Mouse (Mus musculus): ENCODE measurements around the gene Ogfr. TPM values are rescaled to one million over a fixed set of nuclear protein-coding genes. Genes with fewer than 3 reads are reported as not detected.
A peak's percentile ranks its signal among the peaks of the same experiment; 100 is the strongest.

Ogfr gene
- polyA plus RNA-seq, 1 experiment from 2014 or later, result 85.0 TPM

GRCm38 (mm10) chr2:180569028-180569643 lies 19.9 kb upstream of the Ogfr start:
- H3K4me3 ChIP-seq, result no peak overlapping the region
- H3K27me3 ChIP-seq, result 0 out of 2 replicates have a peak, but pooled peaks cover 5% of the 10 kb centered on the region
- H3K4me2 ChIP-seq (replicated peaks), result no peak overlapping the region
- ATAC-seq (ENCODE audit: low FRiP score, low read depth), result peak; percentile 71
- WGBS, result 25% methylated on average over 3 of the region's 3 CpGs
- no peak overlapping the region for H3K9ac ChIP-seq
- peak overlapping the region; percentile 29; the same call in 1 of the 2 replicates for H3K27ac ChIP-seq
- H3K9me3 ChIP-seq, result no peaks in the 10 kb centered on the region
- H3K36me3 ChIP-seq, result no peaks in the 10 kb centered on the region
- peaks cover 16% of the 10 kb centered on the region for H3K4me1 ChIP-seq

- no peaks in the 10 kb centered on the region for H3K36me3 ChIP-seq
- H3K4me2 ChIP-seq (replicated peaks), result no peak overlapping the region
- H3K27ac ChIP-seq, result no peak overlapping the region
- H3K4me1 ChIP-seq, result peaks cover 6% of the 10 kb centered on the region; the same call in 1 of the 2 replicates
- H3K9ac ChIP-seq, result no peak overlapping the region
- H3K9me3 ChIP-seq, result no peaks in the 10 kb centered on the region
- peaks cover 3% of the 10 kb centered on the region for H3K27me3 ChIP-seq
- ATAC-seq (ENCODE audit: low FRiP score, low read depth), result no peak
- no peak overlapping the region for H3K4me3 ChIP-seq
- 67% methylated on average over 4 of the region's 4 CpGs for WGBS
Observed at GRCm38 (mm10) chr2:180576482-180576881, 12.6 kb upstream of the Ogfr start.

- no peak for ATAC-seq (ENCODE audit: low FRiP score, low read depth)
- Histone ChIP-seq H3K36me3 (no peaks in the 10 kb centered on the region), H3K27me3 (peaks cover 3% of the 10 kb centered on the region), H3K9me3 (no peaks in the 10 kb centered on the region), H3K9ac (no peak overlapping the region), H3K4me2 (replicated peaks) (no peak overlapping the region), H3K27ac (no peak overlapping the region), H3K4me1 (peaks cover 17% of the 10 kb centered on the region), H3K4me3 (no peak overlapping the region)
- 2% methylated on average over 3 of the region's 3 CpGs for WGBS
Observed at GRCm38 (mm10) chr2:180578686-180579085, 10.4 kb upstream of the Ogfr start.

DNA sequence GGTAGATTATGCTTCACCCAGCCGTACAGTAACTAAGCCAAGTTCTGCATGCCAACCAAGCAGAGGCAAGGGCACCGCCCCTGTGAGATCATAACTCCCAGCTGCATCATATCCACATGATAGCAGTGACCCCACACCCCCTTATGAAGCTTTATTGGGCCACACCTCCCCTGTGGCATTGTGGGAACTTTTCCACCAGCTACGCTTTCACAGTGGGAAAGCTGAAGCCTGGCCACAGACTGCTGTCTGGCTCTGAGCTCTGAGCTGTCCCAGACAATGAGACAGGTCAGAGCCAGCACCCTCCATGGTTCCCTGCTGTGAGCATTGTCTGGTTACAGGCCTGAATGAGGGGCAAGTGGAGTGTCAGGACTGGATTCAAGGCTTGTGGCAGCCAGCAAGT lies 8.0 kb upstream of the Ogfr start, which contains the start of gene Mrgbp:
Gene Mrgbp, plus strand, starts transcription at position 303 of the 400 bp plus-strand sequence.
- Histone ChIP-seq H3K27me3 (peaks cover 3% of the 10 kb centered on the region), H3K27ac (no peak within 1 kb of the TSS), H3K4me2 (replicated peaks) (peak within 1 kb of the TSS; percentile 88; the same call in 1 of the 2 replicates), H3K36me3 (peaks cover 15% of the 10 kb centered on the region), H3K4me1 (peaks cover 23% of the 10 kb centered on the region), H3K9ac (peak within 1 kb of the TSS; percentile 48; the same call in 1 of the 2 replicates), H3K4me3 (no peak within 1 kb of the TSS), H3K9me3 (no peaks in the 10 kb centered on the region)
- no peak for ATAC-seq (ENCODE audit: low FRiP score, low read depth)
- WGBS, result 78% methylated on average over 3 of the region's 3 CpGs

GRCm38 (mm10) chr2:180582481-180583153 lies 6.4 kb upstream of the Ogfr start:
- Histone ChIP-seq H3K4me2 (replicated peaks) (peak overlapping the region; percentile 88), H3K27ac (no peak overlapping the region; the same call in 1 of the 2 replicates), H3K4me1 (peaks cover 23% of the 10 kb centered on the region), H3K4me3 (peak overlapping the region; percentile 86), H3K9ac (peak overlapping the region; percentile 95), H3K27me3 (peaks cover 3% of the 10 kb centered on the region; the same call in 1 of the 2 replicates), H3K36me3 (peaks cover 28% of the 10 kb centered on the region), H3K9me3 (no peaks in the 10 kb centered on the region)
- peak; percentile 84 for ATAC-seq (ENCODE audit: low FRiP score, low read depth)
- WGBS, result 0% methylated on average over 57 of the region's 57 CpGs

- 20% methylated on average over 7 of the region's 7 CpGs for WGBS
- peaks cover 23% of the 10 kb centered on the region for H3K4me1 ChIP-seq
- peak overlapping the region; percentile 88 for H3K4me2 ChIP-seq (replicated peaks)
- peak; percentile 11 for ATAC-seq (ENCODE audit: low FRiP score, low read depth)
- H3K36me3 ChIP-seq, result peaks cover 28% of the 10 kb centered on the region
- no peak overlapping the region for H3K27ac ChIP-seq
- H3K9ac ChIP-seq, result peak overlapping the region; percentile 95
- H3K4me3 ChIP-seq, result peak overlapping the region; percentile 86
- H3K27me3 ChIP-seq, result peaks cover 3% of the 10 kb centered on the region; the same call in 1 of the 2 replicates
- no peaks in the 10 kb centered on the region for H3K9me3 ChIP-seq
Observed at GRCm38 (mm10) chr2:180583154-180583507, 5.9 kb upstream of the Ogfr start.

- Histone ChIP-seq H3K4me2 (replicated peaks) (peak overlapping the region; percentile 90), H3K9ac (peak overlapping the region; percentile 93), H3K27me3 (no peaks in the 10 kb centered on the region), H3K4me3 (peak overlapping the region; percentile 94), H3K9me3 (no peaks in the 10 kb centered on the region), H3K36me3 (peaks cover 57% of the 10 kb centered on the region), H3K4me1 (peaks cover 22% of the 10 kb centered on the region), H3K27ac (peak overlapping the region; percentile 88)
- ATAC-seq (ENCODE audit: low FRiP score, low read depth), result no peak
- 49% methylated on average over 6 of the region's 6 CpGs for WGBS
Observed at GRCm38 (mm10) chr2:180588736-180589122, 316 bp upstream of the Ogfr start.

- H3K9me3 ChIP-seq, result no peaks in the 10 kb centered on the region
- peak within 1 kb of the TSS; percentile 89 for H3K27ac ChIP-seq
- H3K4me2 ChIP-seq (replicated peaks), result peak within 1 kb of the TSS; percentile 71
- peaks cover 33% of the 10 kb centered on the region for H3K27me3 ChIP-seq
- H3K36me3 ChIP-seq, result peaks cover 39% of the 10 kb centered on the region
- 39% methylated on average over 4 of the region's 4 CpGs for WGBS
- ATAC-seq (ENCODE audit: low FRiP score, low read depth), result no peak
- H3K4me3 ChIP-seq, result peak within 1 kb of the TSS; percentile 53
- H3K4me1 ChIP-seq, result peaks cover 40% of the 10 kb centered on the region
- peak within 1 kb of the TSS; percentile 75 for H3K9ac ChIP-seq
Observed at GRCm38 (mm10) chr2:180597490-180597889, 8.4 kb downstream of the Ogfr start, which contains the start of gene Col9a3. Gene Col9a3, plus strand, starts transcription at chr2:180597790.

- peak; percentile 72 for ATAC-seq (ENCODE audit: low FRiP score, low read depth)
- WGBS, result 1% methylated on average over 40 of the region's 41 CpGs
- Histone ChIP-seq H3K4me1 (peaks cover 45% of the 10 kb centered on the region), H3K27me3 (peaks cover 33% of the 10 kb centered on the region), H3K4me3 (peak overlapping the region; percentile 53), H3K9me3 (no peaks in the 10 kb centered on the region), H3K27ac (peak overlapping the region; percentile 89), H3K36me3 (peaks cover 31% of the 10 kb centered on the region), H3K4me2 (replicated peaks) (peak overlapping the region; percentile 71), H3K9ac (peak overlapping the region; percentile 75)
Observed at GRCm38 (mm10) chr2:180598157-180598705, 9.2 kb downstream of the Ogfr start.

GRCm38 (mm10) chr2:180600569-180601021 lies 11.6 kb downstream of the Ogfr start:
- no peak for ATAC-seq (ENCODE audit: low FRiP score, low read depth)
- H3K9me3 ChIP-seq, result no peaks in the 10 kb centered on the region
- H3K27ac ChIP-seq, result peak overlapping the region; percentile 89
- peaks cover 33% of the 10 kb centered on the region for H3K27me3 ChIP-seq
- peak overlapping the region; percentile 71 for H3K4me2 ChIP-seq (replicated peaks)
- WGBS, result 27% methylated on average over 9 of the region's 9 CpGs
- peak overlapping the region; percentile 53 for H3K4me3 ChIP-seq
- peak overlapping the region; percentile 75 for H3K9ac ChIP-seq
- peaks cover 69% of the 10 kb centered on the region for H3K4me1 ChIP-seq
- H3K36me3 ChIP-seq, result peaks cover 10% of the 10 kb centered on the region

DNA sequence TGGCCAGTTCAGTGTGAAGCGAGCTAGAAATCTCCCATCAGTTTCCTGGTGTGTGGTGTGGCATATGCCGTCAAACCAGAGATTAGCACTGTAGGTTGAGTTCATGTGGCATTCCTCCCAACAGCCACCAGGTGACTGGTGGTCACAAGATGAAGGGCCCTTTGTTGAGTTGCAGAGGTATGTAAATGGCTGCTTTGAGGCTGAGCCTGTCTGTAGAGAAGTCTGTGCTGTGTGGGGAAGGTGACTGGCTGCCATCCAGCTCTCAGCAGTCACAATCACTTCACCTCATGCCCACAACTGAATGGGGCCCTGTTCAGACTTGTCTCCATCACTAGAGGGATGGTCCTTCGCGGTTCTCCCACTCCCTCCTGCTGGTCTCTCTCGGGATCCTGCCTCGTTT lies 15.7 kb downstream of the Ogfr start:
- 0 out of 2 replicates have a peak overlapping the region, but pooled peaks have one; percentile 8 for H3K4me3 ChIP-seq
- H3K27ac ChIP-seq, result peak overlapping the region; percentile 87
- peaks cover 2% of the 10 kb centered on the region; the same call in 1 of the 2 replicates for H3K27me3 ChIP-seq
- 37% methylated on average over 6 of the region's 6 CpGs for WGBS
- peak; percentile 62 for ATAC-seq (ENCODE audit: low FRiP score, low read depth)
- H3K9ac ChIP-seq, result no peak overlapping the region
- H3K4me1 ChIP-seq, result peaks cover 49% of the 10 kb centered on the region
- H3K4me2 ChIP-seq (replicated peaks), result peak overlapping the region; percentile 56
- peaks cover 22% of the 10 kb centered on the region for H3K36me3 ChIP-seq
- no peaks in the 10 kb centered on the region for H3K9me3 ChIP-seq

- Histone ChIP-seq H3K4me3 (no peak overlapping the region), H3K4me1 (peaks cover 19% of the 10 kb centered on the region), H3K36me3 (peaks cover 25% of the 10 kb centered on the region), H3K4me2 (replicated peaks) (no peak overlapping the region), H3K9ac (no peak overlapping the region), H3K27ac (peak overlapping the region; percentile 87), H3K27me3 (no peaks in the 10 kb centered on the region), H3K9me3 (no peaks in the 10 kb centered on the region)
- ATAC-seq (ENCODE audit: low FRiP score, low read depth), result no peak
- 81% methylated on average over 4 of the region's 4 CpGs for WGBS
Observed at GRCm38 (mm10) chr2:180610283-180610682, 21.2 kb downstream of the Ogfr start.

All from limb, embryonic 13.5 days (tissue).